Mouse (Mus musculus) hindbrain, embryonic 15.5 days (tissue): ENCODE measurements around the gene Parp8. TPM values are rescaled to one million over a fixed set of nuclear protein-coding genes. Genes with fewer than 3 reads are reported as not detected.

ENCODE experiments used
- ATAC-seq: fragments of 200-750 bp; cut with Nextera tagmentation; 2 replicates; pipeline ENCODE4 v1.8.0; 2017; ENCODE audit warnings: low read depth, moderate number of reproducible peaks, moderate TSS enrichment; ENCODE audit not compliant: low FRiP score
- H3K27ac ChIP-seq: fragments of 300-500 bp; sonication (generic); replicated peaks from 2 replicates; pipeline ENCODE4 v1.5.1; 2015; ENCODE audit warnings: mild to moderate bottlenecking, inconsistent platforms
- H3K27me3 ChIP-seq: fragments of 300-500 bp; sonication (generic); 2 replicates; pipeline ENCODE4 v1.6.1; 2015; ENCODE audit warnings: control low read depth, inconsistent platforms
- H3K36me3 ChIP-seq: fragments of 300-500 bp; sonication (generic); 2 replicates; pipeline ENCODE4 v1.6.1; 2015; ENCODE audit warnings: control low read depth, inconsistent platforms
- H3K4me1 ChIP-seq: fragments of 300-500 bp; sonication (generic); replicated peaks from 2 replicates; pipeline ENCODE4 v1.6.1; 2015; ENCODE audit warnings: control low read depth, inconsistent platforms
- H3K4me2 ChIP-seq: fragments of 300-500 bp; sonication (generic); 2 replicates; pipeline ENCODE4 v1.6.1; 2015; ENCODE audit warnings: moderate library complexity, mild to moderate bottlenecking, inconsistent platforms
- H3K4me3 ChIP-seq: fragments of 300-500 bp; sonication (generic); 2 replicates; pipeline ENCODE4 v1.5.1; 2015; ENCODE audit warnings: mild to moderate bottlenecking, inconsistent platforms
- H3K9ac ChIP-seq: fragments of 300-500 bp; sonication (generic); 2 replicates; pipeline ENCODE4 v1.6.1; 2015; ENCODE audit warnings: inconsistent platforms
- H3K9me3 ChIP-seq: fragments of 300-500 bp; sonication (generic); 2 replicates; pipeline ENCODE4 v1.6.1; 2016; ENCODE audit warnings: control low read depth, inconsistent platforms
- WGBS: fragments of 180-500 bp; shearing (Covaris S2); methylation state at CpG from one replicate; pipeline ENCODE4 v1.1.7; 2015; 5-methylcytosine and 5-hydroxymethylcytosine counted together
- polyA plus RNA-seq: library from polyadenylated mRNA; unstranded; fragments of >200 nt; fragmentation: Nextera tagmentation; extraction: Ambion mirVana; gene quantifications from 2 replicates; pipeline ENCODE4 v1.2.1, GENCODE M21; 2015

Parp8 gene
- polyA plus RNA-seq, 1 experiment from 2014 or later, result 32.5 TPM

DNA sequence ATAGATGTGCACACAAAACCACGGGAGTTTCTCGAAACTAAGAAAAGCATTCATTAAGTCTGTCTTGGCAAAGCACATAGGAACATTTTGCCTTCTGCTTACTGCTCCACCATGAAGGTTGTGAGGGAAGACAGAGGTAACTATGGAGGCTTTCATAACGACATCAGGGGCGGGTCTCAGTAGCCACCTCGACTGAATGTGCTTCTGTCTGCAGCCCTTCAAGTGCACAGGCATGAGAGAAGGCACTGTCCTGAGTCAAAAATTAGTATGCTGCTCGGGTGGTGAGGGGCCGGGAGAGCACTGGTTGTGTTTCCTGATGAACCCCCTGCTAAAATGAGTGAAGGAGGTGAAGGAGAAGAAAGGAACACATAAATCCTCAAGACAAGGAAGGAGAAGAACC is 51.8 kb downstream of the Parp8 start:
- Histone ChIP-seq H3K4me3 (no peak overlapping the region), H3K9me3 (no peaks in the 10 kb centered on the region), H3K4me1 (peaks cover 20% of the 10 kb centered on the region), H3K4me2 (no peak overlapping the region), H3K27ac (peak overlapping the region; percentile 45; the same call in 1 of the 2 replicates), H3K27me3 (no peaks in the 10 kb centered on the region), H3K36me3 (no peaks in the 10 kb centered on the region), H3K9ac (no peak overlapping the region)
- 71% methylated on average over 7 of the region's 7 CpGs for WGBS
- ATAC-seq, result peak; percentile 58

DNA sequence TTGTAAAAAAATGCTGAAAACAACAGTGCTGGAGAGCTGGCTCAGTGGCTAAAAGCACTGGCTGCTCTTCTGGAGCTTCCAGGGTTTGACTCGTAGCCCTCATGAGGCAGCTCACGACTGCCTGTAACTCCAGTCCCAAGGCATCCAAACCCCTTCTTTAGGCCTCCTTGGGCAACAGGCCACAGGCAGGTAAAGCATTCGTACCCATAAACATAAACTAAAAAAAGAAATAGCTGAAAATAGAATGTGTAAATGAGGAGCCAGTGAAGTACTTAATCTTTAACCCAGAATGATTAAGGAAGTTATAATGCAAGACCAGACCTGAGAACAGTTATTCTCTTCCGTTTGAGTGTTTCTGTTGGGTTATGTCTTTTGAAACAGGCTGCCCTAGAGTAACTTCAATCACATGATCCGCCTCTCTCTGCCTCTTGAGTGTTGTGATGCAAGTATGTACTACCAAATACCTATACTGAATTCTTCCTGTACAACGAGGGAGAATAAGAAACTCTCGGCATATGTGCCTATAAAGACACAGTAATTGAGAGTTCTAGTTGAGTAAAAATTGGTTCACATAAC is 53.2 kb downstream of the Parp8 start:
- Histone ChIP-seq H3K27me3 (no peaks in the 10 kb centered on the region), H3K9ac (no peak overlapping the region), H3K4me2 (no peak overlapping the region), H3K27ac (no peak overlapping the region), H3K4me3 (no peak overlapping the region), H3K36me3 (no peaks in the 10 kb centered on the region), H3K9me3 (no peaks in the 10 kb centered on the region), H3K4me1 (peaks cover 20% of the 10 kb centered on the region)
- 84% methylated on average over 7 of the region's 7 CpGs for WGBS
- ATAC-seq, result no peak

DNA sequence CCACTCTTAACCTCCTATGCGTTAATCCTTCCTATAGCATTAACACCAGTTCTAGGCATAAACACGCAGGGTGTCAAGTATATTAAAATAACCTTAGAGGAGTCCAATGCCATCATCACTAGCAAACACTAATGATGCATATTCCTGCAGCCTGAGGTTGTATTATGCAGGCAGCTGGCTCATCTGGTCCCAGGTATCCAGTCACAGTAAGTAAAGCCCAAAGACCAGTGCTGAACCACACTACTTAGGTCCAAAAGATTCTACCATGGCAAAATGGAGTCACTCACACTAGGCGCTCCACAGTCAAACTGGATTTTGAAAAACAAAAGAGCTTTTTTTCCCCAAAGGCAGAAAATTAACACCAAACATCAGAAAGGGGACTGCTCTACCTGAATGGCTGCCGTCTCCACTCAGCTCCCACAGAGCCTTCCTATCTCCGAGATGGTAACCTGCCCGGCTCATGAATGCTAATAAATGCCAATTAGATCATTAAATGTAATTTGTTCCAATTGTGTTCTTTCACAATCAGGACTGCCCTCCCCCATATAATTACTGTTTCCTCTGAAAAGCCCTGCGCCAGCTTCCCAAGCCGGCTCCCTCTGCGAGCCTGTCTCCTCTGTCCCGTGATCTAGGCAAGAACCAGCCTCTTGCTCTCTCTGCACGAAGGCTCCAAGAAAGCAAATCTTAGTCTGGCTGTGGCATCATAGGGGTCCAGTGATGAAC is 54.5 kb downstream of the Parp8 start:
- Histone ChIP-seq H3K9ac (no peak overlapping the region), H3K9me3 (no peaks in the 10 kb centered on the region), H3K27me3 (no peaks in the 10 kb centered on the region), H3K4me3 (no peak overlapping the region), H3K4me1 (peaks cover 20% of the 10 kb centered on the region), H3K36me3 (no peaks in the 10 kb centered on the region), H3K4me2 (no peak overlapping the region), H3K27ac (no peak overlapping the region)
- ATAC-seq, result no peak
- 60% methylated on average over 11 of the region's 11 CpGs for WGBS

- H3K9me3 ChIP-seq, result no peaks in the 10 kb centered on the region
- H3K4me3 ChIP-seq, result no peak overlapping the region
- no peak overlapping the region for H3K9ac ChIP-seq
- no peaks in the 10 kb centered on the region for H3K27me3 ChIP-seq
- no peak overlapping the region for H3K27ac ChIP-seq
- H3K4me2 ChIP-seq, result no peak overlapping the region
- 90% methylated on average over 1 of the region's 1 CpGs for WGBS
- H3K36me3 ChIP-seq, result no peaks in the 10 kb centered on the region
- ATAC-seq, result no peak
- peaks cover 20% of the 10 kb centered on the region for H3K4me1 ChIP-seq
These were observed 55.7 kb downstream of the Parp8 start for GRCm38 (mm10) chr13:116969650-116970049.

DNA sequence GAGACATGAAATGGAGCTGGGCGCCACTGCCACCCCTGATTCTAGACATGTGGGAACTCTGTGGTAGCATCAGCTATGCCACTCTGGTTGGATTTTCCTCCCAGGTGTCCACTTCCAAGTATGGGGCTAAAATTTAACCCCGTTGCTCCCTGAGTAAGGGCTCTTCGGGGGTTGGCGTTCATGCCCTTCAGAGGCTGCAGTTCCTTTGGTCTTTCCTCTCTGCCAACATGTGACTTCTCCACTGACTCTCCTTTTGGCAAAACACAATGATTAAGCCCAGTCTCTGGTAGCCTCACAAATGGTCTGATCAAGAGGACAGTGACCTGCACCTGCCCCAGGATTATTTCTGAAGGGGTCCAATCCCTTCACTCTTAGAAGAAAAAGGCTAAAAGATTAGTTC is 56.4 kb downstream of the Parp8 start:
- ATAC-seq, result no peak
- H3K4me3 ChIP-seq, result no peak overlapping the region
- H3K27ac ChIP-seq, result no peak overlapping the region
- H3K9me3 ChIP-seq, result no peaks in the 10 kb centered on the region
- no peak overlapping the region for H3K9ac ChIP-seq
- H3K4me1 ChIP-seq, result peaks cover 15% of the 10 kb centered on the region; the same call in 1 of the 2 replicates
- no peak overlapping the region for H3K4me2 ChIP-seq
- no peaks in the 10 kb centered on the region for H3K27me3 ChIP-seq
- 96% methylated on average over 4 of the region's 4 CpGs for WGBS
- H3K36me3 ChIP-seq, result no peaks in the 10 kb centered on the region

GRCm38 (mm10) chr13:116967459-116967858 is 57.9 kb downstream of the Parp8 start:
- Histone ChIP-seq H3K27me3 (no peaks in the 10 kb centered on the region), H3K4me3 (no peak overlapping the region), H3K27ac (no peak overlapping the region), H3K36me3 (no peaks in the 10 kb centered on the region), H3K9me3 (no peaks in the 10 kb centered on the region), H3K4me2 (no peak overlapping the region), H3K9ac (no peak overlapping the region), H3K4me1 (peaks cover 21% of the 10 kb centered on the region; the same call in 1 of the 2 replicates)
- ATAC-seq, result no peak
- WGBS, result 92% methylated on average over 3 of the region's 3 CpGs

DNA sequence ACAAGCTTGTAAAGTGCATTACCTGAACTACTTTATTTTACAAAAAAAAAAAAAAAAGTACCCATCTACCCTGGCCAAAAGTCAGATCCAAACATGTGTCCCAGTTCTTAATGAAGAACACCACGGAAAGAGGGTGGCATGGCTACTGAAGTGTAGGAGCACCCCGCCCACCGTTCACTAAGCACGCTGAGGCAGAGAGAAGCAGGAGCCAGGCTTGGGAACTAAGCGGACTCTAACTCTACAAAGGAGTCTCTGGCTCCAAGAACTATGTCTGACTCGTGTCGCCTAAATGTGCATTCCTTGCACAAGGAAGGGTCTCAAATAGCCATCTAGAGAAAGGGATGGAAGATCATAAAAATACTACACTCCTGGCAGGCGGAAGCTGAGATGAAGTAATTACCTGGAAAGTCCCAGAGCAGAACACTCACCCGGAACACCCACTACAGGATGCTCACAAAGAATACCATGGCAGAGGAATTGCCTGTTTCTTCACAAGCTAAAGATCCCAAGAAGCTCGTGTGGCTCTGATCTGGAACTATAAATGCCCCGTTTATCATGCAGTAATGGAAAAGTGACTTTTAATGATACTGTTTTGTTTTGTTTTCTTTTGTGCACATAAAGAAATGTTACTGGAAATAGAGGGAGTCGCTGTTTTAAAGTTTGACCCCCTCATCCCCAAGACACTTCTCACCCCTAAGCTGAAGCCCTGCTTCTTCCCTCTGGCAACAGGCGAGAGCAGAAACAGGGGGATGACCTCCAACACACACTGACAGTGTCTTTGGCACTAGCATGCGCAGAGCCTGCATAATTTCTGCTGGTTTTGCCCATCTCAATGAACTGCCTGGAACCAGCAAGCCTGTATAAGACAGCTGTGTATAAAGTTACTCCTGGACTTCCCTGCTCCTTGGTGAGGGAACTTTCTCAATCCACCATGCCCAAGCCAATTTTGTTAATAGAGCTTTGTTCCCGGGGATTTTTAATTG is 62.6 kb downstream of the Parp8 start:
- Histone ChIP-seq H3K4me3 (no peak overlapping the region), H3K27ac (no peak overlapping the region), H3K27me3 (no peaks in the 10 kb centered on the region), H3K9me3 (no peaks in the 10 kb centered on the region), H3K4me1 (peaks cover 20% of the 10 kb centered on the region), H3K9ac (no peak overlapping the region), H3K36me3 (no peaks in the 10 kb centered on the region), H3K4me2 (no peak overlapping the region)
- ATAC-seq, result no peak; the same call in 1 of the 2 replicates
- 78% methylated on average over 15 of the region's 15 CpGs for WGBS

DNA sequence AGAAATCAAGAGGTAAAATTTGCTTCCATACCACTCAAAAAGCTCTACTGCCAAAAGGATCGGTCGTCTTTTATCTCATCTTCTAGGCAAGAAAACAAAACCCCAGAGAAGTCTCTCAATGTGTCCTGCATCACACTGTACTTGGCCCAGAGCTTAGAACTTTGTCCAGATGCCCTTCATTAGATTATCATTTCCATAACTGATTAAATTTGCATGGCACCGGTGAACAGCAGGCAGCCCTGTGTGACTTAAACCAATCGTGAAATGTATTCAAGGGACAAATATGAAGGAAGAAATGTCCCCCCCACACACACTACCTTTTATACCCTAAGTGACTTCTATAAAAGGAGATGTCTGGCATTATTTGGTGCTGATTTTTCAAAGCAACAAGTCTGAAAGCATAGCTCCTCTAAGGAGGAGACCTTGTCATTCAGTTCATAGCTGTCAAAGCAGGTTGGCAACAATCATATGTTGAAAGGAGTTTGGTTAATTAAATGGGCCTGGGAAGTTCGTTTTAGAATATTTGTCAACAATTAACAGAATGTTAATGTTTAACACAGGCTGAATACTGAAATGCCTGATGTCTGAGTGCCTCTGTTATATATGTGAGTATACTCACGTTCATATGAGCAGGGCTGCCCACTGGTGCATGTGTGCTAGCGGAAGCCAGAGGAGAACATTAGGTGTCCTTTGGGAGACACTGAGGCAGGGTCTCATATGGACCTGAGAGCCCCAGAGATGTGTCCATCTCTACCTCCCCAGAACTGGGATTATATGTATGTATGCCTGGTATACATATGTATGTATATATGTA is 66.4 kb downstream of the Parp8 start:
- H3K4me2 ChIP-seq, result no peak overlapping the region
- H3K9ac ChIP-seq, result no peak overlapping the region
- no peak overlapping the region for H3K4me3 ChIP-seq
- no peak for ATAC-seq
- H3K27ac ChIP-seq, result no peak overlapping the region
- no peaks in the 10 kb centered on the region for H3K36me3 ChIP-seq
- no peaks in the 10 kb centered on the region for H3K9me3 ChIP-seq
- H3K4me1 ChIP-seq, result peaks cover 20% of the 10 kb centered on the region
- no peaks in the 10 kb centered on the region for H3K27me3 ChIP-seq
- WGBS, result 67% methylated on average over 7 of the region's 7 CpGs

- Histone ChIP-seq H3K4me2 (no peak overlapping the region), H3K9ac (no peak overlapping the region), H3K36me3 (no peaks in the 10 kb centered on the region), H3K9me3 (no peaks in the 10 kb centered on the region), H3K4me3 (no peak overlapping the region), H3K27me3 (no peaks in the 10 kb centered on the region), H3K4me1 (peaks cover 12% of the 10 kb centered on the region), H3K27ac (no peak overlapping the region)
- WGBS, result 83% methylated on average over 3 of the region's 3 CpGs
- ATAC-seq, result no peak
These were observed 67.8 kb downstream of the Parp8 start for GRCm38 (mm10) chr13:116957577-116957976.

GRCm38 (mm10) chr13:116951336-116951735 is 74.0 kb downstream of the Parp8 start:
- Histone ChIP-seq H3K27me3 (no peaks in the 10 kb centered on the region), H3K4me3 (no peak overlapping the region), H3K4me1 (0 out of 2 replicates have a peak, but pooled peaks cover 5% of the 10 kb centered on the region), H3K9ac (no peak overlapping the region), H3K27ac (no peak overlapping the region), H3K36me3 (no peaks in the 10 kb centered on the region), H3K4me2 (no peak overlapping the region), H3K9me3 (no peaks in the 10 kb centered on the region)
- no peak for ATAC-seq
- 94% methylated on average over 3 of the region's 3 CpGs for WGBS

GRCm38 (mm10) chr13:116949527-116949926 is 75.8 kb downstream of the Parp8 start:
- Histone ChIP-seq H3K9me3 (no peaks in the 10 kb centered on the region), H3K27me3 (no peaks in the 10 kb centered on the region), H3K4me1 (0 out of 2 replicates have a peak, but pooled peaks cover 7% of the 10 kb centered on the region), H3K9ac (no peak overlapping the region), H3K27ac (no peak overlapping the region), H3K4me3 (no peak overlapping the region), H3K4me2 (no peak overlapping the region), H3K36me3 (no peaks in the 10 kb centered on the region)
- WGBS, result 73% methylated on average over 4 of the region's 4 CpGs
- no peak for ATAC-seq
